Mouse (Mus musculus): ENCODE data around the gene Olfr648. TPM values are rescaled to one million over a fixed set of nuclear protein-coding genes. Genes with fewer than 3 reads are reported as not detected.

Gene Olfr648
- total and polyA plus RNA-seq, 2 experiments, result not detected

GRCm38 (mm10) chr7:104206197-104206596, 23.0 kb upstream of the Olfr648 start:
- no peak for DNase-seq (ENCODE audit: extremely low read depth, low read depth, low spot score)

GRCm38 (mm10) chr7:104199822-104200221, 16.6 kb upstream of the Olfr648 start:
- 2% methylated on average over 5 of the region's 5 CpGs for WGBS
- TF ChIP-seq POLR2A (IDR thresholded peaks at IDR 0.05; ENCODE audit: extremely low read depth, insufficient read depth, low read length) (no peak), CTCF (IDR thresholded peaks at IDR 0.05; ENCODE audit: low read depth, low read length) (peak; percentile 100)

More at GRCm38 (mm10) chr7:104206197-104206596, 23.0 kb upstream of the Olfr648 start:
- Histone ChIP-seq H3K4me1 (ENCODE audit: control insufficient read depth, insufficient read depth, low read length) (no peaks in the 10 kb centered on the region), H3K27me3 (ENCODE audit: control insufficient read depth, insufficient read depth, low read length) (no peaks in the 10 kb centered on the region), H3K27ac (replicated peaks; ENCODE audit: insufficient read depth, low read depth, low read length) (no peak overlapping the region), H3K79me2 (ENCODE audit: control insufficient read depth, insufficient read depth, low read length) (no peaks in the 10 kb centered on the region), H3K4me3 (ENCODE audit: insufficient read depth, low read depth, low read length) (no peak overlapping the region), H3K9ac (ENCODE audit: low read depth, low read length) (no peak overlapping the region), H3K36me3 (ENCODE audit: control insufficient read depth, insufficient read depth, low read length) (no peaks in the 10 kb centered on the region)
- 91% methylated on average over 7 of the region's 7 CpGs for WGBS
- no peak for TF ChIP-seq POLR2A (IDR thresholded peaks at IDR 0.05; ENCODE audit: extremely low read depth, insufficient read depth, low read length)
- no peak for TF ChIP-seq CTCF (IDR thresholded peaks at IDR 0.05; ENCODE audit: low read depth, low read length)

GRCm38 (mm10) chr7:104195885-104196284, 12.7 kb upstream of the Olfr648 start, which contains the start of gene Olfr649:
Olfr649 (minus strand) TSS chr7:104195985.
- WGBS, result 77% methylated on average over 6 of the region's 6 CpGs
- no peak for TF ChIP-seq POLR2A (IDR thresholded peaks at IDR 0.05; ENCODE audit: extremely low read depth, insufficient read depth, low read length)
- no peak for TF ChIP-seq CTCF (IDR thresholded peaks at IDR 0.05; ENCODE audit: low read depth, low read length)

More at GRCm38 (mm10) chr7:104199822-104200221, 16.6 kb upstream of the Olfr648 start:
- Histone ChIP-seq H3K36me3 (ENCODE audit: control insufficient read depth, insufficient read depth, low read length) (no peaks in the 10 kb centered on the region), H3K4me3 (ENCODE audit: insufficient read depth, low read depth, low read length) (no peak overlapping the region; the same call in 1 of the 2 replicates), H3K27me3 (ENCODE audit: control insufficient read depth, insufficient read depth, low read length) (no peaks in the 10 kb centered on the region), H3K27ac (replicated peaks; ENCODE audit: insufficient read depth, low read depth, low read length) (no peak overlapping the region), H3K9ac (ENCODE audit: low read depth, low read length) (no peak overlapping the region), H3K4me1 (ENCODE audit: control insufficient read depth, insufficient read depth, low read length) (no peaks in the 10 kb centered on the region), H3K79me2 (ENCODE audit: control insufficient read depth, insufficient read depth, low read length) (no peaks in the 10 kb centered on the region)
- peak; percentile 61 for DNase-seq (ENCODE audit: extremely low read depth, low read depth, low spot score)

GRCm38 (mm10) chr7:104191275-104191674, 8.1 kb upstream of the Olfr648 start:
- TF ChIP-seq POLR2A (IDR thresholded peaks at IDR 0.05; ENCODE audit: extremely low read depth, insufficient read depth, low read length) (no peak), CTCF (IDR thresholded peaks at IDR 0.05; ENCODE audit: low read depth, low read length) (no peak)
- Histone ChIP-seq H3K79me2 (ENCODE audit: control insufficient read depth, insufficient read depth, low read length) (no peaks in the 10 kb centered on the region), H3K9ac (ENCODE audit: low read depth, low read length) (no peak overlapping the region), H3K4me3 (ENCODE audit: insufficient read depth, low read depth, low read length) (no peak overlapping the region), H3K27me3 (ENCODE audit: control insufficient read depth, insufficient read depth, low read length) (no peaks in the 10 kb centered on the region), H3K27ac (replicated peaks; ENCODE audit: insufficient read depth, low read depth, low read length) (no peak overlapping the region), H3K4me1 (ENCODE audit: control insufficient read depth, insufficient read depth, low read length) (no peaks in the 10 kb centered on the region), H3K36me3 (ENCODE audit: control insufficient read depth, insufficient read depth, low read length) (no peaks in the 10 kb centered on the region)
- WGBS, result 50% methylated on average over 9 of the region's 9 CpGs
- DNase-seq (ENCODE audit: extremely low read depth, low read depth, low spot score), result no peak

More at GRCm38 (mm10) chr7:104195885-104196284, 12.7 kb upstream of the Olfr648 start, which contains the start of gene Olfr649:
- Histone ChIP-seq H3K79me2 (ENCODE audit: control insufficient read depth, insufficient read depth, low read length) (no peaks in the 10 kb centered on the region), H3K4me3 (ENCODE audit: insufficient read depth, low read depth, low read length) (no peak within 1 kb of the TSS), H3K27me3 (ENCODE audit: control insufficient read depth, insufficient read depth, low read length) (no peaks in the 10 kb centered on the region), H3K4me1 (ENCODE audit: control insufficient read depth, insufficient read depth, low read length) (no peaks in the 10 kb centered on the region), H3K36me3 (ENCODE audit: control insufficient read depth, insufficient read depth, low read length) (no peaks in the 10 kb centered on the region), H3K27ac (replicated peaks; ENCODE audit: insufficient read depth, low read depth, low read length) (no peak within 1 kb of the TSS), H3K9ac (ENCODE audit: low read depth, low read length) (no peak within 1 kb of the TSS)
- DNase-seq (ENCODE audit: extremely low read depth, low read depth, low spot score), result no peak

- Histone ChIP-seq H3K27me3 (ENCODE audit: control insufficient read depth, insufficient read depth, low read length) (no peaks in the 10 kb centered on the region), H3K79me2 (ENCODE audit: control insufficient read depth, insufficient read depth, low read length) (no peaks in the 10 kb centered on the region), H3K9ac (ENCODE audit: low read depth, low read length) (no peak overlapping the region), H3K36me3 (ENCODE audit: control insufficient read depth, insufficient read depth, low read length) (no peaks in the 10 kb centered on the region), H3K4me3 (ENCODE audit: insufficient read depth, low read depth, low read length) (no peak overlapping the region), H3K4me1 (ENCODE audit: control insufficient read depth, insufficient read depth, low read length) (no peaks in the 10 kb centered on the region), H3K27ac (replicated peaks; ENCODE audit: insufficient read depth, low read depth, low read length) (no peak overlapping the region)
- TF ChIP-seq CTCF (IDR thresholded peaks at IDR 0.05; ENCODE audit: low read depth, low read length), result no peak
- WGBS, result 84% methylated on average over 1 of the region's 1 CpGs
- no peak for DNase-seq (ENCODE audit: extremely low read depth, low read depth, low spot score)
Observed at GRCm38 (mm10) chr7:104179074-104179473, 4.1 kb downstream of the Olfr648 start.

- Histone ChIP-seq H3K27ac (replicated peaks; ENCODE audit: insufficient read depth, low read depth, low read length) (no peak overlapping the region), H3K27me3 (ENCODE audit: control insufficient read depth, insufficient read depth, low read length) (no peaks in the 10 kb centered on the region), H3K4me1 (ENCODE audit: control insufficient read depth, insufficient read depth, low read length) (no peaks in the 10 kb centered on the region), H3K36me3 (ENCODE audit: control insufficient read depth, insufficient read depth, low read length) (no peaks in the 10 kb centered on the region), H3K4me3 (ENCODE audit: insufficient read depth, low read depth, low read length) (no peak overlapping the region), H3K9ac (ENCODE audit: low read depth, low read length) (no peak overlapping the region), H3K79me2 (ENCODE audit: control insufficient read depth, insufficient read depth, low read length) (no peaks in the 10 kb centered on the region)
- WGBS, result 67% methylated on average over 5 of the region's 5 CpGs
- no peak for DNase-seq (ENCODE audit: extremely low read depth, low read depth, low spot score)
- no peak for TF ChIP-seq POLR2A (IDR thresholded peaks at IDR 0.05; ENCODE audit: extremely low read depth, insufficient read depth, low read length)
- no peak for TF ChIP-seq CTCF (IDR thresholded peaks at IDR 0.05; ENCODE audit: low read depth, low read length)
Observed at GRCm38 (mm10) chr7:104178422-104179054, 4.7 kb downstream of the Olfr648 start.
